Mouse (Mus musculus) right cerebral cortex, adult 18-20 months (tissue): ENCODE measurements at regions not wholly inside any gene's neighbourhood (a gene's known extent, or its start where the extent isn't known, plus 50 kb on each side); places are given as distances from the start of the nearest gene placed in this dataset.

Experiments used
- DNase-seq: peaks from one replicate; pipeline ENCODE4 v3.0.0; 2022; ENCODE audit warnings: mixed read lengths

- no peak for DNase-seq
Measured at GRCm38 (mm10) chr3:51151104-51151503, 73.1 kb upstream of the Noct start.

- DNase-seq: no peak
Measured at GRCm38 (mm10) chr3:51155621-51156020, 68.6 kb upstream of the Noct start.

- DNase-seq: peak; percentile 50
Measured at GRCm38 (mm10) chr3:51156386-51157290, 67.6 kb upstream of the Noct start.

- DNase-seq: no peak
Measured at GRCm38 (mm10) chr3:51157291-51157650, 67.0 kb upstream of the Noct start.

- DNase-seq: no peak
Measured at GRCm38 (mm10) chr3:51158449-51158848, 65.8 kb upstream of the Noct start.

GRCm38 (mm10) chr3:51159322-51159721 lies 64.9 kb upstream of the Noct start:
- no peak for DNase-seq

- no peak for DNase-seq
Measured at GRCm38 (mm10) chr3:51159881-51160280, 64.4 kb upstream of the Noct start.

GRCm38 (mm10) chr3:51160625-51161024 lies 63.6 kb upstream of the Noct start:
- DNase-seq: no peak

DNA sequence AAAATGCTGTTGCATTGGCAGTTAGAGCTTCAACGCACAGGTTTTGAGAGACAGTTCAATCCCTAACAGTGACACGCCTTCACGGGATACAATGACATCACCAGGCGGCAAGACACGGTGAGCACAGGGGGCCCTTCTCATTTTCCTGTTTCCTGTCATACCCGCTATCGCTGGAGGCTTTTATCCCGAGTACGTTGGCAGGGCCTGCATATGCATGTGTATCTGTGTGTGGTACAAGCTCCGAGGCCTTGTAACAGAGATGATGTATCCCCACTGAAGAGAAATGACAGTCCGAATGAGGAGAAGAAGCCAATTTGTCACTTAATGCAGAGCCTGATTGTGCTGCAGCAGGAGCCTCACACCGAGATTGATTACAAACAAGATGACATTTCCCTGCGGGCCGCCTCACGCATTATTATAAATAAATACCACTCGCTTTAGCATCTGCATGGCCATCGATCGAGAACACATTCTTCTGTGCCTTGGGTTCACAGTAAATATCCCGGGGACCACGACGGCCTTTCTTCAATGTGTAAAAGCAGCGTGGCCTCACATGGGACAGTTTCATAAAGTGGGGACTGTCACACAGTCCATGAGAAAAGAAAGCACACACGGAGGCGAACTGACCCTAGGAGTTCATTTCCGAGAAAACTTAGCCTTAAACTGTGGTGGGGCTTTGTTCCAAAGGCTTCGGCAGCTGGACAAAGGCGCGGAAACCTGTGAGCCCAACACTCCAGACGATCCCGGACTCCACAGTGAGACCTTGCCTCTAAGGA lies 54.9 kb upstream of the Noct start:
- no peak for DNase-seq

DNA sequence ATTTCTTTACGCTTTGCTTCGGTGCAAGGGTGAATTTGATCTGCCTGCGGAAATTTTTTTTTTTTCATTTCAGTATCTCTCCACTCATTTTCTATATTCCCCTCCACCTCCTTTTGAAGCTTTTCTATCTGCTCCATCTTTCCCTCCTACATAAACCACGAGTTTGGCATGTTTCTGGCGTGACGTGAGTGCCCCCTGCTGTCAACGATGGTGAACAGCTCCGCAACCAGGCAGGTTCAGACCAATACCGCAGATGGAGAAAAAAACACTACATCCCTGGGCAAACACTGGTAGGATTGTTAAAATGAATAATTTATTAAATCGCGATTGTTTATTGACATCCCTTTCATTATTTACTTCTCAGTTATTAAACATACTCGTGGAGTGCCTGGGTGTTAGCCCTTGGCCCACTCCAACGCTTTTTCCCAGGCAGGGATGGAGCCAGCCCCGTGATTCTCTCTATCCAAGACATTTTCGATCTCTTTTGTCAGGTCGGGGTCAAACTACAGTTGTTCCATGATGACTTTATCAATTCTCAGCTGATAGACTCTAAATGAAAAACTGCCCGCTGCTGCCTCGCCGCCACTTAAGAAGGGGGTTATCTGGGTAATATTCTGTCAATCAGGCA lies 53.9 kb upstream of the Noct start:
- peak; percentile 87 for DNase-seq
